Mouse (Mus musculus): ENCODE results near the gene Sema3b.

The Sema3b gene

DNA sequence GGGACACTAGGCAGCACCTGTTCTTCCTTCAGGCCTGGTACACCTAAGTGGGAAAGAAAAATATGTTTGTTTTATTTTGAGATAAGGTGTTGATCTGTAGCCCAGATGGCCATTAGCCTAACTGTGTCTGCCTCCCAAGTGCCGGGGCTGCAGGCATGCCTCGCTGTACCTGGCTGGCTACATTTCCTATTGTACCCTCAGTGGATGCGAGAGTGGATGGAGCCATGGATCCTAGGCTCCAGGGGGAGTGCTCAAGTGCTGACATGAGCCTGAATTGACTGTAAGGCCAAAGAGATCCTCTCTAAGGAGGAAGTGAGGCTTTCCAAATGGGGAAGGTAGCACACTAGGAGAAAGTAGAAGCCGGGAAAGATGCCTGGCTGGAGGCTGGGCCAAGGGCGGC is 61.1 kb downstream of the Sema3b start:
- no peak for DNase-seq (ENCODE audit: low spot score)

Measured in testis, postnatal 10 days (tissue).